Mouse (Mus musculus): ENCODE measurements around the gene Pld1. TPM values are rescaled to one million over a fixed set of nuclear protein-coding genes. Genes with fewer than 3 reads are reported as not detected.

Gene Pld1
- polyA plus RNA-seq, 1 experiment, result 0.95 TPM

DNA sequence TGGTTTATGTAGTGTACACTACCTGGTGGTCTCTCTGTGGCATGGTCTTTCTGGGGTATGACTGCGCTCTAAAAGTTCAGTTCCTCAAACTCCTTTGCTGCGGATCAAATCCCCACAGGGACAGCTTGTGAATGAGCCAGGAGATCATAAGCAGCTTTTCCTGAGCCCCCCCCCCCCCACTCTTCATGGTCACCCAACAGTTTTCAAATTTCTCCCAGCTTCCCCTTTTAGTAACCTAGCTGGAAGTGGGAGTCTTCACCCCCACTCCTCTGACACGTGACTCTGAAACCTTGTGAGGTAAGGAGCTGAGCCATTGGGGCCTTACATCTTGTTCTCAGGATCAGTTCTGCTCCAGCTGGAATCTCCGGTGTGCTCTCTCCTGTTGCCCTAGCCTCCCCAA is 114.6 kb downstream of the Pld1 start:
- Histone ChIP-seq H3K36me3 (ENCODE audit: control insufficient read depth, insufficient read depth, low read length) (no peaks in the 10 kb centered on the region), H3K27me3 (ENCODE audit: control insufficient read depth, insufficient read depth, low read length) (no peaks in the 10 kb centered on the region), H3K27ac (ENCODE audit: insufficient read depth, low read length) (no peak overlapping the region), H3K4me3 (ENCODE audit: extremely low read depth, insufficient read depth, insufficient read length) (no peak overlapping the region), H3K4me1 (ENCODE audit: control insufficient read depth, insufficient read depth, insufficient read length) (no peaks in the 10 kb centered on the region)
- no peak for DNase-seq (ENCODE audit: low read depth in 1 of 2, low spot score in 2 of 2)
- WGBS, result 84% methylated on average over 4 of the region's 4 CpGs
- TF ChIP-seq CTCF (IDR thresholded peaks at IDR 0.05; ENCODE audit: extremely low read depth, insufficient read depth, insufficient read length, insufficient replicate concordance), result no peak
- no peak for TF ChIP-seq POLR2A (IDR thresholded peaks at IDR 0.05; ENCODE audit: low read depth, low read length)

DNA sequence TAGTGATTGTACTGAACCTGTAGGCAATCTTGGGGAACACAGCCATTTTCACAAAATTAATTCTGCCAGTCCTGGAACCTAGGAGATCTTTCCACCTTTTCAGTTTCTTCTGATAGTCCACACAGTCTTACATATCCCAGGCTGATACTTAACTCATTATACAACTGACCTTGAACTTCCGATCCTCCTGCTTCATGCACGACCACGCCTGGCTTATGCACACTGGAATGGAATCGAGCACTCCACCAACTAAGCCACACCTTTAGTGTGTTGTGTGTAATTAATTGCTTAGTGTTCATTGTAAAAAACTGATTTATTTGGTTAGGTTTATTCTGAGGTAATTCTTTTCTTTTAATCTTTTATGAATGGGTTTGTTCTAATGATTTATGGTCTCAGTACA is 122.2 kb downstream of the Pld1 start:
- no peak for DNase-seq (ENCODE audit: low read depth in 1 of 2, low spot score in 2 of 2)
- Histone ChIP-seq H3K4me1 (ENCODE audit: control insufficient read depth, insufficient read depth, insufficient read length) (no peaks in the 10 kb centered on the region), H3K27ac (ENCODE audit: insufficient read depth, low read length) (no peak overlapping the region), H3K36me3 (ENCODE audit: control insufficient read depth, insufficient read depth, low read length) (no peaks in the 10 kb centered on the region), H3K4me3 (ENCODE audit: extremely low read depth, insufficient read depth, insufficient read length) (no peak overlapping the region; the same call in 1 of the 2 replicates), H3K27me3 (ENCODE audit: control insufficient read depth, insufficient read depth, low read length) (no peaks in the 10 kb centered on the region)
- WGBS, result 89% methylated on average over 4 of the region's 4 CpGs
- TF ChIP-seq POLR2A (IDR thresholded peaks at IDR 0.05; ENCODE audit: low read depth, low read length) (no peak), CTCF (IDR thresholded peaks at IDR 0.05; ENCODE audit: extremely low read depth, insufficient read depth, insufficient read length, insufficient replicate concordance) (no peak)

DNA sequence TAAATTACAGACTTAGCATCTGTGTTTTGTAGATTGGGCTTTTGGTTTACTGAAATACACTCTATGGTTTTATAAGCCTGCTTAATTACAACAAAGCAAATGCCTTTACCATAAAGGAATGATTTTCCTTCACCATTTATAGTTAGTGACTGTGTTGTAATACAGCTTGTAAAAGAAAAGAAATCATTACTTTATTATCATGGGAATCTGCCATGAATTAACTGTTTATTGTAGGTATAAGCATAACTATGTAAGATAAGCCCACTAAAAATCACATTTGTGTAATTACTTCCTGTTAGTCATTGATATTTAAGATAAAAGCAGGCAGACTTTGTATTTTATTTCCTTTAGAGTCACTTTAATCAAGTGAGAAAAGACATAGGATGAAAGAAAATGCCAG is 122.7 kb downstream of the Pld1 start:
- no peak for DNase-seq (ENCODE audit: low read depth in 1 of 2, low spot score in 2 of 2)
- Histone ChIP-seq H3K27me3 (ENCODE audit: control insufficient read depth, insufficient read depth, low read length) (no peaks in the 10 kb centered on the region), H3K4me1 (ENCODE audit: control insufficient read depth, insufficient read depth, insufficient read length) (no peaks in the 10 kb centered on the region), H3K4me3 (ENCODE audit: extremely low read depth, insufficient read depth, insufficient read length) (no peak overlapping the region), H3K36me3 (ENCODE audit: control insufficient read depth, insufficient read depth, low read length) (no peaks in the 10 kb centered on the region), H3K27ac (ENCODE audit: insufficient read depth, low read length) (no peak overlapping the region)
- TF ChIP-seq CTCF (IDR thresholded peaks at IDR 0.05; ENCODE audit: extremely low read depth, insufficient read depth, insufficient read length, insufficient replicate concordance) (no peak), POLR2A (IDR thresholded peaks at IDR 0.05; ENCODE audit: low read depth, low read length) (no peak)

DNA sequence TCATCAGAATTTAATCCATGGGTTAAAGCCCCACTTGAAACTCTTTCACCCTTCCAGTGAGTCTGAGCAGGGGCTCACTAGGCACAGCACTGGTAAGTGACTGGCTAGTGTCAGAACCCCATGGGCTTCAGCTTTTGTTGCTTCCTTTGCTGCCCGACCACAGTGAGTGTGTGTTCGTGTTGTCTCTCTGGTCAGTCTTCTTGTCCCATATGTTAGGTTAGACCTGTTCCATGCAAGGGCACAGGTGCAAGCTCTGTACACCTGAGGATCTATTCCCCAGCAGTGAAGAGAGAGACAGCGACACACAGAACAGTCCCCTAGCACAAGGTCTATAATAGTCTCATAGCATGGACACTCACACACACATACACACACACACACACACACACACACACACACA is 140.7 kb downstream of the Pld1 start:
- TF ChIP-seq POLR2A (IDR thresholded peaks at IDR 0.05; ENCODE audit: low read depth, low read length), result no peak
- no peak for TF ChIP-seq CTCF (IDR thresholded peaks at IDR 0.05; ENCODE audit: extremely low read depth, insufficient read depth, insufficient read length, insufficient replicate concordance)
- H3K27me3 ChIP-seq (ENCODE audit: control insufficient read depth, insufficient read depth, low read length), result no peaks in the 10 kb centered on the region
- H3K27ac ChIP-seq (ENCODE audit: insufficient read depth, low read length), result no peak overlapping the region
- no peaks in the 10 kb centered on the region for H3K36me3 ChIP-seq (ENCODE audit: control insufficient read depth, insufficient read depth, low read length)
- DNase-seq (ENCODE audit: low read depth in 1 of 2, low spot score in 2 of 2), result no peak
- H3K4me3 ChIP-seq (ENCODE audit: extremely low read depth, insufficient read depth, insufficient read length), result no peak overlapping the region
- no peaks in the 10 kb centered on the region for H3K4me1 ChIP-seq (ENCODE audit: control insufficient read depth, insufficient read depth, insufficient read length)
- 90% methylated on average over 3 of the region's 3 CpGs for WGBS

DNA sequence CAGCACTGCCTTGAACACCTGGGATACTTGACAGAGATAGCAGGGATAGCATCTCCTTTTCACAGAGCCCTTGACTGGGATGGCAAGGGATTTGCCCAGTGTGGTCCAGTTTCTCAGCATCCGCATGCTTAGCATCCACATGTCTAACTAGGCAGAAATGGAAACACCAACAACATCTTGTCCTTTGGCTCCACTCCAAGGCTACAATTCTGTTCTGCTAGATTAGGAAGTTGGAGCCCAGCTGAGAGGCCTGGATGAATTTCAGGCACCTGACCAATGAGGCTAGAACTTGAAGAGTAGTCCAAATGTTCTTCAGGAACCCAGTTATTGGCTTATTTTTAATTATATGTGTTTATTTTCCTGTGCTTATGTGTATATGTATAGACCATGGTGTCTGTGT is 141.6 kb downstream of the Pld1 start:
- WGBS, result 97% methylated on average over 1 of the region's 1 CpGs
- no peaks in the 10 kb centered on the region for H3K36me3 ChIP-seq (ENCODE audit: control insufficient read depth, insufficient read depth, low read length)
- H3K27ac ChIP-seq (ENCODE audit: insufficient read depth, low read length), result no peak overlapping the region
- no peak overlapping the region for H3K4me3 ChIP-seq (ENCODE audit: extremely low read depth, insufficient read depth, insufficient read length)
- no peaks in the 10 kb centered on the region for H3K4me1 ChIP-seq (ENCODE audit: control insufficient read depth, insufficient read depth, insufficient read length)
- H3K27me3 ChIP-seq (ENCODE audit: control insufficient read depth, insufficient read depth, low read length), result no peaks in the 10 kb centered on the region
- no peak for TF ChIP-seq CTCF (IDR thresholded peaks at IDR 0.05; ENCODE audit: extremely low read depth, insufficient read depth, insufficient read length, insufficient replicate concordance)
- TF ChIP-seq POLR2A (IDR thresholded peaks at IDR 0.05; ENCODE audit: low read depth, low read length), result no peak
- DNase-seq (ENCODE audit: low read depth in 1 of 2, low spot score in 2 of 2), result no peak

DNA sequence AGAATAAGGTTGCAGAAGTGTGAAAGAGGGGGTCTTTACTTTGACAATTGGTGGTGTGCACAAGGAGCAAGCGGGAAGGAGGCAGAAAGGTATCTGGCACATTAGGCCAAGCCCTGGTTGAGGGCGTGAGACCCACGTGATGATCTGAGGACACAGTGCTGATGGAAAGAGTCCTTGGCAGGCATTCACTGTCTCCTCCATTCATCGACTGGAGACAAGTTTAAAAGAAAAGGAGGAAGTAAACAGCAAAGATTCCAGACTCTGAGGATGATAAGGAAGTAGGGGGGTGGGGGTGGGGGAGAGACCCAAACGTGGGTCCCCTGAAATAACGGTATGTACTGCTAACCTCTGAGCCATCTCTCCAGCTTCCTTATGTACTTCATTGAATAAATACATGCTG is 142.5 kb downstream of the Pld1 start:
- no peaks in the 10 kb centered on the region for H3K4me1 ChIP-seq (ENCODE audit: control insufficient read depth, insufficient read depth, insufficient read length)
- TF ChIP-seq CTCF (IDR thresholded peaks at IDR 0.05; ENCODE audit: extremely low read depth, insufficient read depth, insufficient read length, insufficient replicate concordance) (no peak), POLR2A (IDR thresholded peaks at IDR 0.05; ENCODE audit: low read depth, low read length) (no peak)
- H3K36me3 ChIP-seq (ENCODE audit: control insufficient read depth, insufficient read depth, low read length), result no peaks in the 10 kb centered on the region
- H3K27me3 ChIP-seq (ENCODE audit: control insufficient read depth, insufficient read depth, low read length), result no peaks in the 10 kb centered on the region
- H3K4me3 ChIP-seq (ENCODE audit: extremely low read depth, insufficient read depth, insufficient read length), result no peak overlapping the region
- DNase-seq (ENCODE audit: low read depth in 1 of 2, low spot score in 2 of 2), result no peak
- WGBS, result 33% methylated on average over 6 of the region's 6 CpGs
- H3K27ac ChIP-seq (ENCODE audit: insufficient read depth, low read length), result no peak overlapping the region

DNA sequence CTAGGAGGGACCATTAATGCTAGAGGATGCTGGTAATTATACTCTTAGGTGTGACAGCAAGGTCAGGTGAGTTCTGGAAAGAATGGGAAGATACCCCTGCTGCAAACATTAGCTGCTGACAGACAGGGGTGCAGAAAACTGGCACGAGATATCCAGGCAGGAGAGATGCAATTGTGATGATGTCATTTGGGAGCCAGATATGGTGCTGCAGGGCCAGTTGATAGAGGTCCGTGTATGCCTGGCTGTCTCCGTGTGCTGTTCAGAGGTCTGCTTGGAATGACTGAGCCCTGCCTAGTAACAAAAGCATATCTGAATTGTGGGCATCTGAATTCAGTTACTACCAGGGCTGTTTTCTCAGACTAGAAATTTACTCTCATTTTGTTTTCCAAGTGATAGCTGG is 144.7 kb downstream of the Pld1 start:
- DNase-seq (ENCODE audit: low read depth in 1 of 2, low spot score in 2 of 2), result no peak

More for the DNA sequence above, 144.7 kb downstream of the Pld1 start:
- no peak overlapping the region for H3K27ac ChIP-seq (ENCODE audit: insufficient read depth, low read length)
- WGBS, result 91% methylated on average over 3 of the region's 3 CpGs
- no peaks in the 10 kb centered on the region for H3K4me1 ChIP-seq (ENCODE audit: control insufficient read depth, insufficient read depth, insufficient read length)
- no peak overlapping the region for H3K4me3 ChIP-seq (ENCODE audit: extremely low read depth, insufficient read depth, insufficient read length)
- no peak for TF ChIP-seq CTCF (IDR thresholded peaks at IDR 0.05; ENCODE audit: extremely low read depth, insufficient read depth, insufficient read length, insufficient replicate concordance)
- TF ChIP-seq POLR2A (IDR thresholded peaks at IDR 0.05; ENCODE audit: low read depth, low read length), result no peak
- no peaks in the 10 kb centered on the region for H3K36me3 ChIP-seq (ENCODE audit: control insufficient read depth, insufficient read depth, low read length)
- H3K27me3 ChIP-seq (ENCODE audit: control insufficient read depth, insufficient read depth, low read length), result no peaks in the 10 kb centered on the region
